Mouse (Mus musculus) gastrocnemius, adult 8-10 months (tissue): ENCODE measurements at regions not wholly inside any gene's neighbourhood (a gene's known extent, or its start where the extent isn't known, plus 50 kb on each side); places are given as distances from the start of the nearest gene placed in this dataset.

Experiments
- DNase-seq, 2 experiments: peaks; one replicate each; pipeline ENCODE4 v3.0.0; 2022; ENCODE audit warnings: low spot score in 2 of 2

- no peak for DNase-seq
These were observed 81.8 kb upstream of the Inhba start for GRCm38 (mm10) chr13:15929890-15930289.

DNA sequence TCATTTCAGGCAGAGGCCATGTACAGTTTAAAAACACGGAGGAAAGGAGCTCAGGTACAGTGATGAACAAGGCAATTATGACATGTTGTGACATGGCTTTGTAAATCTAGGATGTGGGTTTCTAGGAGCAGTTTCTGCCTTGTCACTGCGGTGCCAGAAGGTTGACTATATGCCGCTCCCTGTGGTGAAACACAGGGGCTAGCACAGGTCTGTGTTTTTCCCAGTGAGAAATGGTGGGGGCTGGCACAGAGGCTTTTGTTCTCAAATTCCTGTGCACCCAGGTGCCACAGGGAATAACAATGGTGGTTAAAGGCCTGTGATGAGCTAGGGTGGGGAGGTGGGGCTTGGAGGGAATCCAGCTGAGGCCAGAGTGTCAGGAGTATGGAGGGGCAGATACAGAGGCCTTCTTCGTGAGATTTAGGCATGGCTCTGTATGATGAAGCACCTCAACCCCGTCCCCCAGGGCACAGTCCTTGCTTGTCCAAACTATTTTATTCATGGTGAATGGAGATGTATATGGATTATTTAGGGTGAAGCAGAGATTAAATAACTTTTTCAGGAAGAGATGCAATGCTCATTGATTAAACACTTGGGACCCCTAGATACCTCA lies 80.0 kb upstream of the Inhba start:
- no peak for DNase-seq

DNA sequence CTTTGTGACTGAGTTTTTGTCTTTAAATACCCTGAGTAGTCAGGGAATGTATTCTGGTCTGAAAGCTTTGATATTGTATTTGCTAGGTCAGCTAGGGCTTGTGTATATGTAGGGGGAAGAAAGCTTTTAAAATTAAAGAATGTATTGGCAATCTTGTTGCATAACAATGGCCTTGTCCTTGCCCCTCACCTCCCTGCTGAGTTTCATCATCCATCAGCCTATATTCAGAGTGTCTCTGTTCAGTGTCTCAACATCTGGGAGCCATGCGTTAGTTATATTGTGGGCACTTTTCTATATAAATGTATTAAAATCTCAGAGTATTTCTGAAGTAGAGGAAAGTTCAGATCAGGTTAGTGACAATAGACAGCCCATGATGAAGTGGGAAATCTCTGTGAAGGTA lies 76.0 kb upstream of the Inhba start:
- DNase-seq: no peak

DNA sequence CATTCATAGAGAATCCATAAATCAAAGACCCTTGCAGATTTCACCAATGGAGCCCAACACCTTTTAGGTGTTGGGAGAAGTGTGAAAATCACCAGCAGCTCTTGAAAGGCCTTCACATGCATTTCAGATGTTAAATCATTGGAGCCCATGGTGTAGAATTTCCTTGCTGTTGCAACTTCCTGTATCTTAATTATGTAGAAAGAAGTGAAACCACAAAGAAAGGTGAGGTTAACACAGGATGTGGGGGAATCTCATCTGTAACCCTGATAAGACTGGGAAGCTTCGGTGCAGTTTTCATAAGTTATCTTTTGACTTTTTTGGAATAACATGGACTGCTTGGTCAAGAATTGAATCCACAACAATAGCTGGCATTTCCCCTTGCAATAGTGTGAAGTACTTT lies 75.5 kb upstream of the Inhba start:
- DNase-seq: no peak

DNA sequence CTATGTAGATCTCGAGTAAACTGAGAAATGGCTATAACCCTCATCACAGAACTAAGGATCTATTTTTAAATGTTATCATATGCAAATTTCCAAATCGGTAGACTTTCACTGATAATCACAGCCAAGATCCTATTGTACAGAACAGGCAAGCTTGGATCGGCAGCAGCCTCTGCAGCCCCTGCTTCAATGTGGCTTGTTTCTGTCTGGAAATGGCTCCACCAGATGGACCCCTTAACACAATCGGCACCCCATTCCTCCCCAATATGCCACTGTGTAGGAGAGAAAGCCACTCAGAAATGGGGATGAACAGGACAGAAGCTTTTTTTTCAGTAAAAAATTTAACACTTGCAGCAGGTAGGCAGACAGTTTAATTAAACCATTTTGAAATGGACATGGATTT lies 61.5 kb upstream of the Inhba start:
- no peak for DNase-seq

GRCm38 (mm10) chr13:15950885-15951610 lies 60.6 kb upstream of the Inhba start:
- no peak for DNase-seq
